ENCODE assay signal across 8 mouse cellular contexts in genomic region chr4:149696189-149696971, GRCm38 (mm10). TPM values are rescaled to one million over a fixed set of nuclear protein-coding genes. Genes with fewer than 3 reads are reported as not detected.
A peak's percentile ranks its signal among the peaks of the same experiment; 100 is the strongest.
DNase-seq lines count a peak whose midpoint lies in the region; ATAC-seq and TF ChIP-seq lines count a peak whose summit lies in the region.

No protein-coding gene starts in this region.

- no peaks in the 10 kb centered on the region for H3K36me3 ChIP-seq in kidney, adult 2 months (ENCODE audit: control insufficient read depth, insufficient read depth, low read length)
- H3K36me3 ChIP-seq in lung, postnatal 0 days (ENCODE audit: insufficient read depth, low read length): no peaks in the 10 kb centered on the region

- ATAC-seq in lung, postnatal 0 days: peak; percentile 35; the same call in 1 of the 2 replicates

- no peak overlapping the region for H3K9ac ChIP-seq in lung, postnatal 0 days (replicated peaks; ENCODE audit: low read depth)

- no peak for TF ChIP-seq POLR2A in kidney, adult 2 months (IDR thresholded peaks at IDR 0.05; ENCODE audit: low read depth, low read length)

- peak; percentile 39 to 51 for DNase-seq in heart, adult 18-20 months
- no peak for DNase-seq in heart, postnatal 4 days
- DNase-seq in ZHBTc4 (ENCODE audit: low read depth, low spot score): peak; percentile 45
- peak; percentile 79 for DNase-seq in kidney, adult 2 months
- DNase-seq in lung, postnatal 0 days (ENCODE audit: low spot score): peak; percentile 47
- DNase-seq in thymus, postnatal 0 days (ENCODE audit: low spot score): peak; percentile 40
- no peak for DNase-seq in c-Kit-positive CD71-positive TER-119-positive erythroid progenitor cells, embryonic 14.5 days (ENCODE audit: low spot score)
- DNase-seq in layer of hippocampus, adult 18-20 months (ENCODE audit: low spot score in 2 of 2): no peak

- no peak overlapping the region for H3K4me3 ChIP-seq in kidney, adult 2 months (ENCODE audit: insufficient read depth, low read depth, low read length)
- no peak overlapping the region for H3K4me3 ChIP-seq in lung, postnatal 0 days (ENCODE audit: low read depth, low read length)

- peaks cover 7% of the 10 kb centered on the region; the same call in 1 of the 2 replicates for H3K4me1 ChIP-seq in kidney, adult 2 months (ENCODE audit: control insufficient read depth, insufficient read depth, low read length)
- no peaks in the 10 kb centered on the region for H3K4me1 ChIP-seq in lung, postnatal 0 days (ENCODE audit: insufficient read depth, low read depth, low read length)

- no peak for TF ChIP-seq EP300 in lung, postnatal 0 days (IDR thresholded peaks at IDR 0.05)

- H3K27ac ChIP-seq in kidney, adult 2 months (ENCODE audit: insufficient read depth, low read depth, low read length): no peak overlapping the region
- no peak overlapping the region for H3K27ac ChIP-seq in lung, postnatal 0 days (ENCODE audit: low read length)

- 27% methylated on average over 16 of the region's 16 CpGs for WGBS in kidney, adult 2 months
- 29% methylated on average over 16 of the region's 16 CpGs for WGBS in lung, postnatal 0 days

- H3K4me2 ChIP-seq in lung, postnatal 0 days (replicated peaks; ENCODE audit: low read depth, low read length): 0 out of 2 replicates have a peak overlapping the region, but pooled peaks have one; percentile 5

- no peaks in the 10 kb centered on the region for H3K27me3 ChIP-seq in kidney, adult 2 months (replicated peaks; ENCODE audit: control insufficient read depth, insufficient read depth, low read length)
- H3K27me3 ChIP-seq in lung, postnatal 0 days (replicated peaks; ENCODE audit: insufficient read depth, low read length): no peaks in the 10 kb centered on the region

- no peak for TF ChIP-seq CTCF in kidney, adult 2 months (conservative IDR thresholded peaks at IDR 0.05; ENCODE audit: insufficient read depth, insufficient read length, low read depth, low read length)
- TF ChIP-seq CTCF in lung, postnatal 0 days (IDR thresholded peaks at IDR 0.05): peak; percentile 37

- H3K9me3 ChIP-seq in lung, postnatal 0 days (ENCODE audit: low read length): no peaks in the 10 kb centered on the region

RNA-seq across cellular contexts. Expression of gene Pik3cd, which starts 6.0 kb away (rescaled TPM):
- total RNA-seq in heart, adult 18-20 months (2021): 1 to 10 TPM; 3.5 to 5.6 TPM
- total RNA-seq in heart, postnatal 4 days (2021): 1 to 10 TPM; 3.1 to 4.5 TPM
- 3.1 and 7.2 TPM in 2 replicates for polyA plus RNA-seq in kidney, adult 2 months (2012; rRNA removed)
- polyA plus RNA-seq in lung, postnatal 0 days (2015; fragmentation: Nextera tagmentation; extraction: Ambion mirVana): 3.8 and 4.0 TPM in 2 replicates
- polyA plus RNA-seq in thymus, postnatal 0 days (2015; fragmentation: Nextera tagmentation; extraction: Ambion mirVana): 27.5 and 31.2 TPM in 2 replicates
- total RNA-seq in layer of hippocampus, adult 18-20 months (2021): 10 to 100 TPM; 21.4 to 26.3 TPM

RNA-seq across cellular contexts. Expression of gene Tmem201, which starts 41.5 kb away (rescaled TPM):
- 10 to 100 TPM; 85.2 to 90.5 TPM for total RNA-seq in heart, adult 18-20 months (2021)
- 10 to 100 TPM; 87.5 to 96.8 TPM for total RNA-seq in heart, postnatal 4 days (2021)
- 34.2 and 37.5 TPM in 2 replicates for polyA plus RNA-seq in kidney, adult 2 months (2012; rRNA removed)
- polyA plus RNA-seq in lung, postnatal 0 days (2015; fragmentation: Nextera tagmentation; extraction: Ambion mirVana): 8.2 and 9.4 TPM in 2 replicates
- 11.5 and 11.7 TPM in 2 replicates for polyA plus RNA-seq in thymus, postnatal 0 days (2015; fragmentation: Nextera tagmentation; extraction: Ambion mirVana)
- total RNA-seq in layer of hippocampus, adult 18-20 months (2021): 10 to 100 TPM; 68.1 to 73.2 TPM

Comparison
In these comparisons a context has a peak if more than half of its experiments do, and no peak if none do; other contexts are left out.
1. DNase-seq: peak in heart, adult 18-20 months (2 of 2), ZHBTc4 (single experiment), kidney, adult 2 months (single experiment), lung, postnatal 0 days (single experiment) and thymus, postnatal 0 days (single experiment); none in heart, postnatal 4 days (single experiment), c-Kit-positive CD71-positive TER-119-positive erythroid progenitor cells, embryonic 14.5 days (single experiment) and layer of hippocampus, adult 18-20 months (0 of 2).